Mouse (Mus musculus): ENCODE results near the gene Tacc2.

Tacc2 gene

GRCm38 (mm10) chr7:130720646-130721335 lies 143.6 kb downstream of the Tacc2 start:
- no peak for DNase-seq (ENCODE audit: low spot score in 2 of 2)

DNA sequence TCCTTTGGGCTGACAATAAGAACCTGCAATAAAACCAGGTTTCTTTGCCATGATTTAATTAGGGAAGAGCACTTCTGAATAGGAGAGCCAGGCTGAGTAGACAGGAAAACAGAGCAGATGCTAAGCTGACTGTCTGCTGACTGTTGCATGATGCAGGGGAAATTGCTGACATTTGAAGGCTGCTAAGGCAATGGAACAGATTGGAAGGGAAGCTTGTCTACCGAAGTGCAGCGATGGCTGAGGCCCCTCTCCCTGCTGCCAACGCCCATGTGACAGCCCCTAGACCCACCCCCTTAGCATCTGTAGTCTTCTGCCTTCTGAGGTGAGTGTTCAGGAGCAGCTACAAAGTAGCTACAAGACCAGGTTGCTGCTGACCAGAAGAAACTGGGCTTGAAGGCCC lies 148.9 kb downstream of the Tacc2 start:
- DNase-seq (ENCODE audit: low spot score in 2 of 2): no peak

- no peak for DNase-seq (ENCODE audit: low spot score in 2 of 2)
These were observed 149.6 kb downstream of the Tacc2 start for GRCm38 (mm10) chr7:130726724-130727422.

- no peak for DNase-seq (ENCODE audit: low spot score in 2 of 2)
These were observed 150.3 kb downstream of the Tacc2 start for GRCm38 (mm10) chr7:130727560-130727959.

DNA sequence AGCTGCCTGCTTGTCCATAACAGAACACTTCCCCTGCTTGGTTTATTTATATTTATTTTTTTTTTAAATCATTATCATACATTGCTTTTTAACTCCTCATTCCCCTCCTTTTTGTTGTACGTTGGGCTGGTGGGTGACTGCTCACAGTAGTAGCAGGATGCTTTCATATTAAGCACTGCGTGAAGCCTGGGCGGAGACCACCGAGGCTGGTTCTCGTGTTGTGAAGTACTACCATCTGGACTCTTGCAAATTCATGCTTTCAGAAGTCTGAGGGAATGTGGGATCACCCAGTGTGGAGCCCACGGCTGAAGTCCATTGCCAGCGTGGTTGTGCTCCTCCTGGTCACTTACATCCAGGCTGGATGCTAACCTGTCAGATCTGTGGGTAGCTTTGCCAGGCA lies 154.6 kb downstream of the Tacc2 start:
- DNase-seq (ENCODE audit: low spot score in 2 of 2): no peak

- no peak for DNase-seq (ENCODE audit: low spot score in 2 of 2)
These were observed 155.7 kb downstream of the Tacc2 start for GRCm38 (mm10) chr7:130732908-130733307.

- DNase-seq (ENCODE audit: low spot score in 2 of 2): no peak
These were observed 156.2 kb downstream of the Tacc2 start for GRCm38 (mm10) chr7:130733423-130733822.

DNA sequence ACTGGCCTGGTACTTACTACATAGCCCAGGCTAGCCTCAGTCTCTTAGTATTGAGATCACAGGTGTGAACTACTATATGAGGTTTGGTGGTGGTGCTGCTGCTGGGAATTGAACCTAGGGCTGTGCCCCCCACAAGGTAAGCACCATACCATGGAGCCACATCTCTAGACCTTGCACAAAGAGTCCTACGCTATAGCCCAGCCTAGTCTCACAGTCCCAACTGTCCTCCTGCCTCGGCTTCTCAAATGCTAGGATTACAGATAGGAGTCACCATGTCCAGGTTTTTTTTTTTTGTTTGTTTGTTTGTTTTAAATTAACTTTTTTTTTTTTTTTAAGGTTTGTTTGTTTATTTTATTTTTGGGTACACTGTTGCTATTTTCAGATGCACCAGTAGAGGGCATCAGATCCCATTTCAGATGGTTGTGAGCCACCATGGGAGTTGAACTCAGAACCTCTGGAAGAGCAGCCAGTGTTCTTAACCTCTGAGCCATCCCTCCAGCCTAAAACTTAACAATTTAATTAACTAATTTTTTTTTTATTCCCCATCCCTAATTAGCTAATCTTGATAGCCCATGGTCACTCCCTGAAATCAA lies 157.1 kb downstream of the Tacc2 start:
- DNase-seq (ENCODE audit: low spot score in 2 of 2): no peak

- DNase-seq (ENCODE audit: low spot score in 2 of 2): no peak
These were observed 163.9 kb downstream of the Tacc2 start for GRCm38 (mm10) chr7:130741099-130741498.

- DNase-seq (ENCODE audit: low spot score in 2 of 2): no peak
These were observed 166.2 kb downstream of the Tacc2 start for GRCm38 (mm10) chr7:130743239-130744025.

DNA sequence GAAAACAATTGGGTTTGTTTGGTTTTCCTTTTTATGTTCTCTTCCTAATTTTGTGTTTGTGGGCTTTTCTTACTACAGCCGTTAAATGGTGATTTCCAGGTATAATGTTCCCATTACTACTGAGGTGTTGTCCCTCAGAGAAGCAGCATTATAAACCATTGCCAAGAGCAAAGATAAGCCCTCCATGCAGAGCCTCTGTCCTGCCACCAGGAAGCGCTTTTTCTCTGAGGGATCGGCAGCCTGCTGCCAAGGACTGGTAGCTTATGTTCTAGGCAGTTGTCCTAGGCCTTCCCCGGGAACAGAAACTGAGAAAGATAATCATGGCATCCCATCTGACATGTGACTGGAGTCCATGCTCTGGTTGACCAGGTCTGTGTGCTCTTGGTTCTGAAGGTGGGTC lies 171.9 kb downstream of the Tacc2 start:
- DNase-seq (ENCODE audit: low spot score in 2 of 2): no peak

DNA sequence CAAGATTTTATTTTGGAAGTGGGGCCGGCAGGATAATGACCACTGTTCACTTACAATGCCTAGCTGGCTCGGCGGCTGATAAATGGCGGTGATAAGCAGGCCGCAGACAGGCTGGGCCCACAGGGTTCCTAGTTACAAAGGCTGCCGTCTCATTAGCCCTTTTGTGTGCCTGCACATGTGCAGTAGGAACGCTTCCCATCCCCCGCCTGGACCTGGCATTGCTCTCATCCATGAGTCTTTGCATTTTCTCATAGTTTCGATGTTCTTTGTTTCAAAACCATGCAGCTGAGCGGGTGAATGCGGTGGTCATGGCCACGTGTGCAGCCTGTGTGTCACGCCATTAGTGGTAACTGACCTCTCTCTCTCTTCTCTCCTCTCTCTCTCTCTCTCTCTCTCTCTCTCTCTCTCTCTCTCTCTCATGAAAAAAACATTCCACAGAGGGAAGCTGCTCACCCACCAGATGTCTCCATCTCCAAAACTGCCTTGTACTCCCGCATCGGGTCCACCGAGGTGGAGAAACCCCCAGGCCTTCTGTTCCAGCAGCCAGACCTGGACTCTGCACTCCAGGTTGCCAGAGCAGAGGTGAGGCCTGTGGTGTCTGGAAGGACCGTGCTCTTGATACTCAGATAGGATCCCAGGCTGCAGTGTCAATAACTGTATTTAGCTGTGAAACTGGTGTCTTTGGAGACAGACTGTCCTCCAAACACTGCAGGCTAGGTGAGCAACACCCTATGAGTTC lies 173.7 kb downstream of the Tacc2 start:
- no peak for DNase-seq (ENCODE audit: low spot score in 2 of 2)

GRCm38 (mm10) chr7:130751678-130752077 lies 174.4 kb downstream of the Tacc2 start:
- DNase-seq (ENCODE audit: low spot score in 2 of 2): no peak

DNA sequence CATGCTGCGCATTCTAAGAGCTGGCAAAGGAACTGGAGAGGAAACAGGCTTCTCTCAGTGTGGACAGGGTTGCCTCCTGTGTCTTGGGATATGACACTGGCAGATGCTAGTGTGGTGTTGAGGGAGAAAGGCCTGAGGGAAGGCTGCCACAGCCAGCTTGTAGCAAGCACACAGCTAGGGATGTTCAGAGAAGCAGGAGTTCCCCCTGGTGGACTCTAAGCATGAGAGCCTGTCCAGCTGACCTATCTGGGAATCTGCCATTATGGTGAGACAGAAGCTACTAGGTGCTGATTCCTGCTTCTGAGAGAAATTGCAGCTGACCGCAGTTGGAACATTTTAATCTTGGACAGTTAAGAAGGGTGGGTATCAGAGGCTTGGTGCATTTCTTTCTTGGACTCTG lies 177.6 kb downstream of the Tacc2 start:
- no peak for DNase-seq (ENCODE audit: low spot score in 2 of 2)

- no peak for DNase-seq (ENCODE audit: low spot score in 2 of 2)
These were observed 179.2 kb downstream of the Tacc2 start for GRCm38 (mm10) chr7:130756343-130756835.

GRCm38 (mm10) chr7:130757326-130757865 lies 180.2 kb downstream of the Tacc2 start:
- DNase-seq (ENCODE audit: low spot score in 2 of 2): no peak

DNA sequence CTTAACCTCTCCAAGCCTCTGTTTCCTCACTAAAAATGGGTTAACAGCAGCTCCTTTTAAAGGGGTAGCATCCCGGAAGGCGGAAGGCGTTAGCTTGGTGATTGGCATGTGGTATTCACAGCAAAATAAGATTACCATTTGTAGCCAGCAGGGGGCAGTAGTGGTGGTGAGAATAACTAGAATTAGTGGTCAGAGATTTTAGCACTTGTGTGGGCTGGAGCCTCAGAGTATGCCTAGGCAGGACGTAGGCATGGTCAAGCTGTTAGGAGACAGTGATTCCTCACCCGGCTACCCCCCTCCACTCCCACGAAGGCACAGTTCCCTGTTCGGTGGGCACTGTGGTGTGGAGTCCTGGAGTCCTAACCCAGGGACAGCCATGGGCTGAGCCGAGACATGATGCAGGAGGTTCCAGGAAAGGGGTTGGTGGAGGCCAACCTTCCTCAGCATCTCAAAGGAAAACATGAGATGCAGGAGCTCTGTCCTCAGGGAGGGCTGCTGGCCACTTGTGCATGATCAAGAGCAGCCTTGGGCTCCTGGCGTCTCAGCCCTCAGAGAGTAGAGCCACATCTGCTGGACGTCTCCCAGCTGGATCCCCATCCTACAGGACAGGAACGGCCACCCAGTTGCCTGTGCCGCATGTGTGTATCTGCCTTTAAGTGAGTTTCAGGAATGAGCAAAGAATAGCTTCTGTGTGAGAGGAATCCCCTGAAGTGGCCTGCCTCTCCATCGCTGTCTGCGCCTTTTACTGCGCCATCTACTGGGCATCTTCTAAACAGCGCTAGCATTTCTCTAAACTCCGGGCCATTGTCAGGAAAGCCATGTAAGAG lies 185.0 kb downstream of the Tacc2 start:
- peak; percentile 49 to 64 for DNase-seq (ENCODE audit: low spot score in 2 of 2)

DNA sequence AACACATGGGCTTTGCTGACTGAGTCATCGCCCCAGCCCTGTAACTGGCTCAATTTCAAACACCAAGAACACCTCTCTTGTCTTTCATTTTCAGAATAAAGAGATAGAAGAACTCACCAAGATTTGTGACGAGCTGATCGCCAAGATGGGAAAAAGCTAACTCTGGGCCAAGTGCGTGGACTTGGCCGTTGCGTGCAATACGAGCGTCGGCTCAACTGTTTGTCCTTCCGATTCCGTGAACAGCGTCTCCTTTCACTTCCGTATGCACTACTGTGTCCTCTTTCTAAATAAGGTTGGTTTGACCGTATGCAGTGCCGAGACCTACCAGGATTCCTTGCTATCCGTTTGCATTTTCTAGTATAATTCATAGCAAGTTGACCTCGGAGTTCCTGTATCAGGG lies 186.9 kb downstream of the Tacc2 start:
- DNase-seq (ENCODE audit: low spot score in 2 of 2): no peak

DNA sequence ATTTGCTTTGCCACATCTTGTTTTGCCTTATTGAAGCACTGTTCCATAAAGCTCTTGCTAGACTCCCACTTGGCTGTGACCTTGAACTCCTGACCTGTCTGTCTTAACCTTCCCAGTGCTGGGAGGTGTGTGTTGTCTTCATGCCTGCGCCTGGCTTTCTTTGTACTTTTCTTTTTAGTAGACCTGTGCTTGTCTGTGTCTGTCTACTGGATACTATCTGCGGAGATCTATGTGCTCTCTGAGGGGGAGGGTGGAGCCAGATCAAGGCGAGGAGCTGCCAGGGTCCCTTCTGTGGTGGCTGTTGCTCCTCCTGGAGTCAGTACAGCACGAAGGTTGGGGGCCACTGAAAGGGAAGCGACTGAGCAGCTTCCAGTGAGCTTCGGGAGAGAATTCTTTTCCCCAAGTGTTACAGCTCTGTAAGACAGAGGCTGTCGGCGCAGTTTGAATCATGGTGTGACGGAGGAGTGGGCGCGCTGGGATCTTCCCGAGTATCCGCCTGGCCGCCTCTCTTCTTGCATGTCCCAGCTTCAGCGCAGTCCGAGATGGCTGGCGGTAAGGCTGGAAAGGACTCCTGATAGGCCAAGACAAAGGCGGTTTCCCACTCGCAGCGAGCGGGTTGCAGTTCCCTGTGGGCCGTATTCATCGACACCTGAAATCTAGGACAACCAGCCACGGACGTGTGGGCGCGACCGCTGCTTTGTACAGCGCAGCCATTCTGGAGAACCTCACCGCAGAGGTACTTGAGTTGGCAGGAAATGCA lies 189.4 kb downstream of the Tacc2 start:
- no peak for DNase-seq (ENCODE audit: low spot score in 2 of 2)
